Mouse (Mus musculus): ENCODE measurements around the gene Slc16a13. TPM values are rescaled to one million over a fixed set of nuclear protein-coding genes. Genes with fewer than 3 reads are reported as not detected.

Slc16a13 gene
- polyA plus RNA-seq, 1 experiment from 2014 or later = 18.7 TPM

DNA sequence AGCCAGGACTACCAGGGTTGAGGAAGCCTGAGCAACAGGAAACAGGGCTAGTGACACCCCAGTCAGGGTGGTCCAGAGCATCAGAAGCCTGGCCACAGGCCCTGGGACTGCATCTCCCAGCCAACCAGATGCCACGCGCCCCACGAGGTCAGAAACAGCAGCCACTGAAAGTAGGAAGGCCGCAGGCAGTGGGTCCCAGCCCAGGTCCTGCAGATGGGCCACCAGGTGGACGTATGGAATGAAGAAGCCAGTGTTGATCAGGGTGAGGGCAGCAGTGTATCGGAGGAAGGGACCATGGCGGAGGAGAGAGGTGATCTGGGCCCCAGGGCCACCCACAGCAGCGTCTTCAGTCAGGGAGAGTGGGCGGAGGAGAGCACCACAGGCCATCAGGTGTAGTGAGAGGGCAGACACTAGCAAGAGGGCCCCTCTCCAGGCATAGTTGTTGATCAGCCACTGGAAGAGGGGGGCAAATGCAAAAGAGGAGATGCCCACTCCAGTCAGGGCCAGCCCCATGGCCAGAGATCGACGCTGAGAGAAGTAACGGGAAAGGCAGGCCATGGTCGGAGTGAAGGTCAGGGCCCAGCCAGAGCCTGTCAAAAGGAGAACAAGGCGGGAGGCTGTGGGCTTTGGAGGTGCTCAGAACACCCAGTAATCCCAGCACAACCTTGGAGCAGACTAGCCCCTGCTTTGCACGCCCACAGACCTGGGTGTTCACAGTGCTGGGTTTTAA is 2.0 kb downstream of the Slc16a13 start:
- peaks cover 52% of the 10 kb centered on the region for H3K4me1 ChIP-seq (replicated peaks)
- peak overlapping the region; percentile 2; the same call in 1 of the 2 replicates for H3K9ac ChIP-seq (replicated peaks)

DNA sequence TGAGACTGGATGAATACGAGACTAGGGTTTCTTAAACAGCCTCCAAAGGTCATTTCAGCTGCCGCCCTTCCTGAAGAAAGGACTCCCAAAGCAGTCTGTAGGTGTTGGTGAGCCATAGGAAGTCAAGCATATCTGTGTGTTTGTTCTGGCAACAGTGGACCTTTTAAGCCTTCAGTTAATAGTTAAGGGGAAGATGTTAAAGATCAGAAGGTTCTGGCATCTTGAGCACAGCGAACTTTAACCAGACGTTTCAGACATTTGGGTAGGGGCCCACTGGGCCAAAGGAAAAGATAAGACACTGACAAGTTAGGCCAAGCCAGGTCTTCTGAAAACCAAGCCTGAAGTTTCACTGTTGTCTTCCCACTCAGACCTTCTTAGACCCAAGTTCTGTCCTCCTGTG is 2.8 kb downstream of the Slc16a13 start:
- H3K27ac ChIP-seq = no peak overlapping the region
- ATAC-seq = no peak
- no peak overlapping the region for H3K4me2 ChIP-seq (replicated peaks)
- 91% methylated on average over 4 of the region's 4 CpGs for WGBS
- no peak overlapping the region for H3K4me3 ChIP-seq (replicated peaks)
- peaks cover 48% of the 10 kb centered on the region for H3K27me3 ChIP-seq
- peaks cover 17% of the 10 kb centered on the region for H3K36me3 ChIP-seq
- no peaks in the 10 kb centered on the region for H3K9me3 ChIP-seq
- peaks cover 59% of the 10 kb centered on the region for H3K4me1 ChIP-seq (replicated peaks)
- H3K9ac ChIP-seq (replicated peaks) = no peak overlapping the region

More for the DNA sequence above, 2.0 kb downstream of the Slc16a13 start:
- no peak for ATAC-seq
- Histone ChIP-seq H3K27ac (no peak overlapping the region), H3K9me3 (no peaks in the 10 kb centered on the region), H3K4me2 (replicated peaks) (peak overlapping the region; percentile 90), H3K27me3 (peaks cover 43% of the 10 kb centered on the region), H3K4me3 (replicated peaks) (peak overlapping the region; percentile 52), H3K36me3 (peaks cover 17% of the 10 kb centered on the region)
- 88% methylated on average over 15 of the region's 15 CpGs for WGBS

DNA sequence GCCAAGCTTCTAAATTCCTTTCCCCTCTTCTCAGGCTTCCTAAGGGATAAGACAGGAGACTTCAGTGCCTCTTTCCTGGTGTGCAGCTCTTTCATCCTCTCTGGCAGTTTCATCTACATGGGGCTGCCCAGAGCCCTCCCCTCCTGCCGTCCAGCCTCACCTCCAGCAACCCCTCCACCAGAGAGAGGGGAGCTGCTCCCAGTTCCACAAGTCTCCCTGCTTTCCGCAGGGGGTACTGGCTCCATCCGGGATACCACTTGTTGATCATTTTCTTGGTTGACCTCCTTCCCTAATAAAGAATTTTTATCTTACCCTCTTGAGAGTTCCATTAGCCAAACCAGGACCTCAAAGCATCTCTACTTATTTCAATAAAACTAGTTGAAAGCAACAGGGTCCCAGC is 4.8 kb downstream of the Slc16a13 start:
- peaks cover 17% of the 10 kb centered on the region for H3K36me3 ChIP-seq
- no peak for ATAC-seq
- no peak overlapping the region for H3K9ac ChIP-seq (replicated peaks)
- H3K4me3 ChIP-seq (replicated peaks) = no peak overlapping the region
- no peak overlapping the region for H3K27ac ChIP-seq
- no peak overlapping the region for H3K4me2 ChIP-seq (replicated peaks)
- peaks cover 47% of the 10 kb centered on the region for H3K4me1 ChIP-seq (replicated peaks)
- H3K27me3 ChIP-seq = peaks cover 60% of the 10 kb centered on the region
- 54% methylated on average over 3 of the region's 3 CpGs for WGBS
- no peaks in the 10 kb centered on the region for H3K9me3 ChIP-seq

DNA sequence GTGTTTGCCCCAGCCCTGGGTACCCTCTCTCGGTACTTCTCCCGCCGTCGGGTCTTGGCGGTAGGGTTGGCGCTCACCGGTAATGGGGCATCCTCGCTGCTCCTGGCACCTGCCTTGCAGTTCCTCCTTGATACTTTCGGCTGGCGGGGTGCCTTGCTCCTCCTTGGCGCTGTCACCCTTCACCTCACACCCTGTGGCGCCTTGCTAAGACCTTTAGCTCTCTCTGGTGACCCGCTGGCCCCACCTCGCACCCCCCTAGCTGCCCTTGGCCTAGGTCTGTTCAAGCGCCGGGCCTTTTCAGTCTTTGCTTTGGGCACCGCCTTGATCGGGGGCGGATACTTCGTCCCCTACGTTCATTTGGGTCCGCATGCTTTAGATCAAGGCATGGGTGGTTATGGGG is 5.6 kb downstream of the Slc16a13 start:
- Histone ChIP-seq H3K4me1 (replicated peaks) (peaks cover 47% of the 10 kb centered on the region), H3K4me2 (replicated peaks) (peak overlapping the region; percentile 60; the same call in 1 of the 2 replicates), H3K9ac (replicated peaks) (no peak overlapping the region), H3K4me3 (replicated peaks) (peak overlapping the region; percentile 39; the same call in 1 of the 2 replicates), H3K9me3 (no peaks in the 10 kb centered on the region), H3K36me3 (peaks cover 17% of the 10 kb centered on the region), H3K27ac (no peak overlapping the region), H3K27me3 (peaks cover 60% of the 10 kb centered on the region)
- 0 out of 2 replicates have a peak, but pooled peaks have one; percentile 18 for ATAC-seq
- WGBS = 10% methylated on average over 22 of the region's 22 CpGs

DNA sequence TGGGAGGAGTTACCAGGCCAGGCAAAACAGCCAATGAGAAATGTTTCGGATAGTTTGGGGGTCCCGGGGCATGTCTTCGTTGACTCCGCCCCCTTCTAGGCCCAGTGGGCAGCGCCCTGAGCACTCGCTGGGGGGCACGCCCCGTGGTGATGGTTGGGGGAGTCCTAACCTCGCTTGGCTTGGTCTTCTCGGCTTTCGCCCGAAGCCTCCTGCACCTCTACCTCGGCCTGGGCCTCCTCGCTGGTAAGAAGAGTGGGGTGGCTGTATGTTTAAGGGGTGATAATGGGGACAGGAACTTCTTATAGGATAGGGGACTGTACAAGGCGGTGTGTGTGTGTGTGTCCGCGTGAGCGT is 6.0 kb downstream of the Slc16a13 start:
- peaks cover 60% of the 10 kb centered on the region for H3K27me3 ChIP-seq
- peak overlapping the region; percentile 60 for H3K4me2 ChIP-seq (replicated peaks)
- no peak overlapping the region for H3K9ac ChIP-seq (replicated peaks)
- H3K4me3 ChIP-seq (replicated peaks) = peak overlapping the region; percentile 39
- H3K9me3 ChIP-seq = no peaks in the 10 kb centered on the region
- H3K4me1 ChIP-seq (replicated peaks) = peaks cover 43% of the 10 kb centered on the region
- H3K36me3 ChIP-seq = peaks cover 17% of the 10 kb centered on the region
- H3K27ac ChIP-seq = no peak overlapping the region
- WGBS = 4% methylated on average over 18 of the region's 18 CpGs
- peak; percentile 3; the same call in 1 of the 2 replicates for ATAC-seq

DNA sequence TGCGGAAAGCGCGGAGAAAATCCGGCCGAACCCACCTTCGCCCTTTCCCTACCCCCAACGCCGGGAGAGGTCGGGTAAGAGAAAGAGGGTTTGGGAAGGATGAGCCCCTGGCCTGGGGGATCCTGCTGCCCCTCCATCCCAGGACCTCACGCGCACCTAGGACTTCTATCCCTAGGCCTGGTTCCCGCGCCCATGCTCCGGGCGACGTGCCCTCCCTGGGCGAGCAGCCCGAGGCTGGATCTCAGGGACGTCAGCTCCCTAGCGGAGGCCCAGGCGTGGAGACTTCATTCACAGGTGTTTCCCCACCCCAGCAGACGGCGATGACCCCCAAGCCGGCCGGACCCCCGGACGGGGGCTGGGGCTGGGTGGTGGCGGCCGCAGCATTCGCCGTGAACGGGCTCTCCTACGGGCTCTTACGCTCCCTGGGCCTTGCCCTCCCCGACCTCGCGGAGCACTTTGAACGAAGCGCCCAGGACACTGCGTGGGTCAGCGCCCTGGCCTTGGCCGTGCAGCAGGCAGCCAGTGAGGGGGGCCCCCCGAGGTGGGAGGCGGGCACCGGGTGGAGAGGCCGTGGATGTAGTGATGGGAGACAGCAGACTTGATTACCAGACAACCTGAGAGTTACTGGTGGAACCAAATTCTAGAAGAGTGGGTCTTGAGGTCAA is 6.5 kb downstream of the Slc16a13 start:
- Histone ChIP-seq H3K27ac (no peak overlapping the region), H3K4me1 (replicated peaks) (peaks cover 38% of the 10 kb centered on the region), H3K36me3 (peaks cover 17% of the 10 kb centered on the region), H3K9me3 (no peaks in the 10 kb centered on the region), H3K27me3 (peaks cover 60% of the 10 kb centered on the region), H3K9ac (replicated peaks) (peak overlapping the region; percentile 48), H3K4me3 (replicated peaks) (peak overlapping the region; percentile 39), H3K4me2 (replicated peaks) (peak overlapping the region; percentile 60)
- WGBS = under 1% methylated on average over 46 of the region's 46 CpGs
- ATAC-seq = peak; percentile 60

DNA sequence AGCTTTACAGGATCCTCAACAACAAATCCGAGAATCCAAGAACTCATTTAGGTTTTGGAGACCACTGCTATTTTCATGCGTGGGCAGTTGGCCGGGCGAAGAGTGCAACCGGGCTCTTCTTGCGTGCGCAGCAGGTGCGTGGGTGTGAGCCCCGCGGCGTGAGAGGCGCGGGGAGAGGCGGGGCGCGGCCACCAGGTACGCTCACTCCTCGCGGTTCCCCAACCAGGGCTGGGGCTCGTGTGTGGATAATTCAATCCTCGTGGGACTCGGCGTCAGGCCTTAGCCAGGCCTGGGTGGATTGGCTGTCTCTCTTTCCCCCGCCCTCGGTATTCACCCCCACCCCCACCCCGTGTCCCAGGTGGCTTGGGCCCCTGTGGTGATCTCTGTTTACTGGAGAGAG is 7.1 kb downstream of the Slc16a13 start:
- Histone ChIP-seq H3K4me2 (replicated peaks) (peak overlapping the region; percentile 60), H3K9ac (replicated peaks) (peak overlapping the region; percentile 48), H3K27me3 (peaks cover 60% of the 10 kb centered on the region), H3K9me3 (no peaks in the 10 kb centered on the region), H3K4me3 (replicated peaks) (peak overlapping the region; percentile 39), H3K27ac (no peak overlapping the region), H3K4me1 (replicated peaks) (peaks cover 32% of the 10 kb centered on the region), H3K36me3 (peaks cover 17% of the 10 kb centered on the region)
- ATAC-seq = peak; percentile 38; the same call in 1 of the 2 replicates
- 7% methylated on average over 26 of the region's 26 CpGs for WGBS

DNA sequence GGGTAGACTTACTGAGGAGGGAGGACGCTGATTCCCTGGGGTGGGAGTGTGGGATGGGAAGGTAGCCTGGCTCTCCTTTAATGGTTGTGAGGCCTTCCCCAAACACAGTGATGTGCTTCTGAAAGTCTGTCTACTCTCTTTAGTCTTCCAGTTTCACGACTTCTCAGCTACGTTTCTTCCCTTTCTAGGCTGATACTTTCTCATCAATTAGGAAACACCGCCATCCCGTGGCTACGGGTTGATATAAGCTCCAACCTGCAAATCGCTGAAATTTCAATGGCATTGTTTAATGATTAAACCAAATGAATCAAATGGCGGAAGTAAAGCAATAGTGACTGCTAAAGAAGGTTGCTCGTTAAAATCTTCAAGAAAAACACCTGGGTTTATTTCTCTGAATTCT is 8.0 kb downstream of the Slc16a13 start:
- H3K4me1 ChIP-seq (replicated peaks) = peaks cover 26% of the 10 kb centered on the region
- ATAC-seq = no peak
- no peak overlapping the region for H3K9ac ChIP-seq (replicated peaks)
- peaks cover 13% of the 10 kb centered on the region for H3K36me3 ChIP-seq
- no peaks in the 10 kb centered on the region for H3K9me3 ChIP-seq
- H3K4me3 ChIP-seq (replicated peaks) = no peak overlapping the region
- peaks cover 60% of the 10 kb centered on the region for H3K27me3 ChIP-seq
- WGBS = 11% methylated on average over 9 of the region's 9 CpGs
- no peak overlapping the region for H3K27ac ChIP-seq
- H3K4me2 ChIP-seq (replicated peaks) = no peak overlapping the region; the same call in 1 of the 2 replicates

DNA sequence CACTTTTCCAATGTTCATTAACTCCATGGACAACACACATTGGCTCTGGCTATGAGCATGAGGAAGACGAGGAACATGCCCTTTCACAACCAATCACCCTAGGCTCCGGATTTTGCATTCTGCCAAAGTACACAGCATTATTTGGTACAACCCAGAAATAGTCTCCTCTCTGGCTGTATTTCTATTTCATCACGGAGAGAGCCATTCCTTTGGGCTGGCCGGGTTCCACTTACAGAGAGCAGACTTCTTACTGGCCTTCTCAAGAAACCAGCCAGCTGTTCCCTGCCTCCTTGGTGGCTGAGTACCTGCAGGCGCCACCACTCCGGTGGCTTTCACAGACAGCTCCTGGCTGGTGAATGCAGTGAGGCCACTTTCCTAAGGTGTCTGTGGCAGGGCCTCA is 8.4 kb downstream of the Slc16a13 start, which contains the start of gene Slc16a11:
TSS of gene Slc16a11 (plus strand) at position 330 of the 400 bp plus-strand sequence.
- peaks cover 55% of the 10 kb centered on the region for H3K27me3 ChIP-seq
- H3K4me3 ChIP-seq (replicated peaks) = peak within 1 kb of the TSS; percentile 39

DNA sequence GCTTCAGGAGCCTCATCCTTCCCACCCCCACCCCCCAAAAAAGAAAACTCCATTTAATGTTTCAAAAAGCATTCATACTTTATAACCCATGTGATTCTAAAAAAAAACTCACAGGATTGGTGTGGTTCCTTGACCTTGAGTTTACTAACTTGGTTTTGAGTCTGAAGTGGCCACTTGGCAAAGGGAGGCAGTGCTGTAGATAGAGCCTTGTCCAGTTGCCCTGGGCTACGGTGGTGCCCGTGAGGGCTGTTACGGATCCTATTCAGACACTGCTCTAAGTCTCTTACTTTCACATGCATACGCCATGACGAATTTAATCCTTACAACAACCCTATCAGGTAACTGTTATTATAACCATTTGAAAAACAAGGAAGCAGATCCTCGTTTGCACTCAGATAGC is 8.9 kb downstream of the Slc16a13 start:
- Histone ChIP-seq H3K27ac (no peak overlapping the region), H3K9ac (replicated peaks) (no peak overlapping the region), H3K27me3 (peaks cover 50% of the 10 kb centered on the region), H3K4me2 (replicated peaks) (no peak overlapping the region), H3K4me3 (replicated peaks) (no peak overlapping the region), H3K36me3 (peaks cover 4% of the 10 kb centered on the region; the same call in 1 of the 2 replicates), H3K4me1 (replicated peaks) (peaks cover 26% of the 10 kb centered on the region), H3K9me3 (no peaks in the 10 kb centered on the region)
- no peak for ATAC-seq
- WGBS = 72% methylated on average over 6 of the region's 6 CpGs

More for the DNA sequence above, 8.4 kb downstream of the Slc16a13 start, which contains the start of gene Slc16a11:
- Histone ChIP-seq H3K9me3 (no peaks in the 10 kb centered on the region), H3K4me1 (replicated peaks) (peaks cover 26% of the 10 kb centered on the region), H3K36me3 (peaks cover 9% of the 10 kb centered on the region), H3K27ac (no peak within 1 kb of the TSS), H3K9ac (replicated peaks) (peak within 1 kb of the TSS; percentile 48), H3K4me2 (replicated peaks) (peak within 1 kb of the TSS; percentile 60)
- ATAC-seq = no peak
- 58% methylated on average over 6 of the region's 6 CpGs for WGBS

DNA sequence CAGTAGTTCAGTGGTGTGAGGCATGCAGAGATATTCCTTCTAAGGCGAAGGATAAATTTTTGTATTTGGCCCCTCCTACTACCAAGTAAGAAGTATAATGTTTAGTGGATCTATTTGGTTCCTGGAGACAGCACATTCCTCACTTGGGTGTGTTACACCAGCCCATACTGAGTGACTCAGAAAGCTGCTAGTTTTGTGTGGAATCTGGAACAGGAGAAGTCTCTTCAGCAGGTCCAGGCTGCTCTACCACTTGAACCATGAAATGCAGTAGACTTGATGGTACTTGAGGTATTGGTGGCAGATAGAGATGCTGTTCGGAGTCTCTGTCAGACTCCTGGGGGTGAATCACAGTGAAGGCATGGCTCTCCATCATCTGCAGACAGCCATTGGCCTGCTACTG is 10.2 kb downstream of the Slc16a13 start:
- Histone ChIP-seq H3K36me3 (no peaks in the 10 kb centered on the region), H3K4me1 (replicated peaks) (peaks cover 24% of the 10 kb centered on the region), H3K27ac (no peak overlapping the region), H3K4me3 (replicated peaks) (no peak overlapping the region), H3K4me2 (replicated peaks) (no peak overlapping the region), H3K9ac (replicated peaks) (no peak overlapping the region), H3K9me3 (no peaks in the 10 kb centered on the region), H3K27me3 (peaks cover 37% of the 10 kb centered on the region)
- ATAC-seq = no peak
- WGBS = 88% methylated on average over 2 of the region's 2 CpGs

DNA sequence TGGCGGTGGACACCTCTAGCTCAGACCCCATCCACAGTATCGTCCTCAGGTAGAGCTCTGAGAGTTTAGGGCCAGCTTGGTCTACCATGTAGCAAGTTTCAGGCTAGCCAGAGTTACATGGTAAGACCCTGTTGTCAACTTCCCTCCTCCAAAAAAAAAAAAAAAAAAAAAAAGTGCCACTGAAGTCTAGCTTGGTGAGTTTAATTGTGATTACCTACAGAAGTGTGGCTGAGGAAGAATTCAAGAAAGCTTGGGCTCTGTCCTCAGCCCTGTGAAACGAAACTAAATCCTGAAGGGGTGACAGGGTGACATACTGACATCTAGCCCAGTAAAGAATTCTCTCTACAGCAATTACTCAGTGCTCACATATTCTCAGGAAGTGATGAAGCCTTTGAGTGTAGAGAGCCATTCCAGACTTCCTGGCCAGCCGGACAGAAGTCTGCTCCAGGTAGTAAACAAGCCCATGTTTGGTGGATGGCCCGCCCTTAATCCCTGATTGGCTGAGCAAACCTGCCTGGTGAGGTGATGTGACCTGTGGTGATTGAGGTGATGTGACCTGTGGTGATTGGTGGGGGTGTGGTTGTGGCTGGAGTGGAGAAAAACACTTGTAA is 12.0 kb downstream of the Slc16a13 start:
- Histone ChIP-seq H3K4me1 (replicated peaks) (peaks cover 6% of the 10 kb centered on the region), H3K4me2 (replicated peaks) (no peak overlapping the region), H3K27ac (no peak overlapping the region), H3K9ac (replicated peaks) (no peak overlapping the region), H3K4me3 (replicated peaks) (no peak overlapping the region), H3K27me3 (peaks cover 19% of the 10 kb centered on the region), H3K9me3 (no peaks in the 10 kb centered on the region), H3K36me3 (no peaks in the 10 kb centered on the region)
- 81% methylated on average over 5 of the region's 5 CpGs for WGBS
- no peak for ATAC-seq
